Mouse (Mus musculus) neural tube, embryonic 14.5 days (tissue): Measurements from ENCODE around the gene Fance. TPM values are rescaled to one million over a fixed set of nuclear protein-coding genes. Genes with fewer than 3 reads are reported as not detected.

Source experiments
- ATAC-seq: fragments of 200-750 bp; cut with Nextera tagmentation; 2 replicates; pipeline ENCODE4 v1.8.0; 2017; ENCODE audit warnings: low read depth, mild to moderate bottlenecking, moderate TSS enrichment, moderate library complexity
- H3K27ac ChIP-seq: fragments of 300-500 bp; sonication (generic); 2 replicates; pipeline ENCODE4 v1.5.1; 2014; ENCODE audit warnings: low read depth, mild to moderate bottlenecking, control low read depth, low read length, moderate library complexity, mixed read lengths
- H3K27me3 ChIP-seq: fragments of 300-500 bp; sonication (generic); 2 replicates; pipeline ENCODE4 v1.6.1; 2014; ENCODE audit warnings: low read length; ENCODE audit not compliant: control insufficient read depth, insufficient read depth
- H3K36me3 ChIP-seq: fragments of 300-500 bp; sonication (generic); 2 replicates; pipeline ENCODE4 v1.6.1; 2014; ENCODE audit warnings: low read length, mixed read lengths; ENCODE audit not compliant: control insufficient read depth, insufficient read depth
- H3K4me1 ChIP-seq: fragments of 300-500 bp; sonication (generic); 2 replicates; pipeline ENCODE4 v1.6.1; 2014; ENCODE audit warnings: low read length; ENCODE audit not compliant: control insufficient read depth, insufficient read depth
- H3K4me2 ChIP-seq: fragments of 300-500 bp; sonication (generic); 2 replicates; pipeline ENCODE4 v1.6.1; 2014; ENCODE audit warnings: mild to moderate bottlenecking, low read depth, low read length, control low read depth
- H3K4me3 ChIP-seq: fragments of 300-500 bp; sonication (generic); 2 replicates; pipeline ENCODE4 v1.5.1; 2014; ENCODE audit warnings: low read depth, low read length, control low read depth, mixed read lengths
- H3K9ac ChIP-seq: fragments of 300-500 bp; sonication (generic); replicated peaks from 2 replicates; pipeline ENCODE4 v1.6.1; 2014; ENCODE audit warnings: low read depth, mild to moderate bottlenecking, control low read depth, low read length, mixed read lengths
- H3K9me3 ChIP-seq: fragments of 300-500 bp; sonication (generic); 2 replicates; pipeline ENCODE4 v1.6.1; 2016; ENCODE audit warnings: low read length; ENCODE audit not compliant: control insufficient read depth
- WGBS: fragments of 180-500 bp; shearing (Covaris S2); extraction: QIAGEN DNeasy Blood & Tissue Kit; methylation state at CpG from one replicate; pipeline ENCODE4 v1.1.7; 2014; 5-methylcytosine and 5-hydroxymethylcytosine counted together
- polyA plus RNA-seq: library from polyadenylated mRNA; unstranded; fragments of >200 nt; fragmentation: Nextera tagmentation; extraction: Ambion mirVana; gene quantifications from 2 replicates; pipeline ENCODE4 v1.2.1, GENCODE M21; 2014

Fance gene
- polyA plus RNA-seq: 22.7 and 23.5 TPM in 2 replicates

- Histone ChIP-seq H3K9me3 (no peaks in the 10 kb centered on the region), H3K36me3 (peaks cover 6% of the 10 kb centered on the region), H3K4me1 (0 out of 2 replicates have a peak, but pooled peaks cover 4% of the 10 kb centered on the region), H3K27ac (peak within 1 kb of the TSS; percentile 79), H3K27me3 (no peaks in the 10 kb centered on the region), H3K4me2 (peak within 1 kb of the TSS; percentile 64), H3K4me3 (peak within 1 kb of the TSS; percentile 68), H3K9ac (peak within 1 kb of the TSS; percentile 69)
- ATAC-seq: peak; percentile 99
- WGBS: under 1% methylated on average over 62 of the region's 69 CpGs
Measured at GRCm38 (mm10) chr17:28313212-28313879, at the start of gene Fance. Gene Fance (plus strand): TSS chr17:28313519.

DNA sequence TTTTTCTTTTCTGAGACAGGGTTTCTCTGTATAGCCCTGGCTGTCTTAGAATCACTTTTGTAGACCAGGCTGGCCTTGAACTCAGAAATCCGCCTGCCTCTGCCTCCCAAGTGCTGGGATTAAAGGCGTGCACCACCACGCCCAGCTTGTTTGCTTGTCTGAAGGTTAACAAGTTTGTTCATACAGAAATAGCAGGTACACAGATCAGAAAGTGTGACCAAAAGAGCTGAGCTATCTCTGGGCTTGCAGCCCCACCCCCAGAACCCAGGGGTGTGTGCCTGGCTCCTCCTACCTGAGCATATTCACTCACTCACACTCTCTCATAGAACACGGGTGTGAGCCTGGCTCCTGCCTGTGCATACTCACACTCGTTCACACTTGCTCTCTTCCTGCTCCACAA, 46.1 kb upstream of the Fance start:
- Histone ChIP-seq H3K4me3 (no peak overlapping the region), H3K9ac (no peak overlapping the region), H3K9me3 (no peaks in the 10 kb centered on the region), H3K36me3 (no peaks in the 10 kb centered on the region), H3K27ac (no peak overlapping the region), H3K4me2 (no peak overlapping the region), H3K27me3 (no peaks in the 10 kb centered on the region), H3K4me1 (peaks cover 4% of the 10 kb centered on the region; the same call in 1 of the 2 replicates)
- 90% methylated on average over 5 of the region's 5 CpGs for WGBS
- no peak for ATAC-seq

DNA sequence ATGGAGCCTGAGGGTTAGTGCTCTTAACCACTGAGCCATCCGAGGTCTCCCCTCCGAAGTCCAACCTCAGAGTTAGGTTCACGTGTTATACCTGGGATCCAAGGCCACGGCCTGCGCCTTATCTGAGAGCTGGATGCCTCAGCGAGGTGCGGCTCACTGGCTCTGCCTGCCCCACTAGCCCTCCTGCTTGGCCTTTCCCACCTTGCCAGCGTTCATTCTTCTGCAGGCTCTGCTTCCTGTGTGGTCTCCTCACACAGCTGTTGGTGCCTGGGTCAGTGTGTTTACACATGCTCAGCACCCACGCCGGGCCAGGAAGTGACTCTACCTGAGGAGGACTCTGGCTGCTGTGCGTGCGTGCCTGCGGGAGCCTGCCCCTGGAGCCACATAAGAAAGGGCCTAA, 43.2 kb upstream of the Fance start:
- no peaks in the 10 kb centered on the region for H3K27me3 ChIP-seq
- H3K36me3 ChIP-seq: no peaks in the 10 kb centered on the region
- H3K9ac ChIP-seq: no peak overlapping the region
- H3K9me3 ChIP-seq: no peaks in the 10 kb centered on the region
- ATAC-seq: no peak
- H3K4me2 ChIP-seq: no peak overlapping the region
- 82% methylated on average over 13 of the region's 13 CpGs for WGBS
- H3K27ac ChIP-seq: no peak overlapping the region
- H3K4me3 ChIP-seq: no peak overlapping the region
- no peaks in the 10 kb centered on the region for H3K4me1 ChIP-seq

GRCm38 (mm10) chr17:28271537-28272266, 41.6 kb upstream of the Fance start:
- no peak overlapping the region for H3K9ac ChIP-seq
- WGBS: 81% methylated on average over 12 of the region's 12 CpGs
- no peaks in the 10 kb centered on the region for H3K36me3 ChIP-seq
- ATAC-seq: no peak
- H3K4me1 ChIP-seq: no peaks in the 10 kb centered on the region
- H3K9me3 ChIP-seq: no peaks in the 10 kb centered on the region
- H3K4me3 ChIP-seq: no peak overlapping the region
- no peaks in the 10 kb centered on the region for H3K27me3 ChIP-seq
- H3K27ac ChIP-seq: no peak overlapping the region
- H3K4me2 ChIP-seq: no peak overlapping the region

GRCm38 (mm10) chr17:28272281-28272680, 41.0 kb upstream of the Fance start:
- 89% methylated on average over 9 of the region's 9 CpGs for WGBS
- H3K27me3 ChIP-seq: no peaks in the 10 kb centered on the region
- H3K27ac ChIP-seq: no peak overlapping the region

GRCm38 (mm10) chr17:28272837-28273236, 40.5 kb upstream of the Fance start:
- no peak for ATAC-seq
- H3K9ac ChIP-seq: no peak overlapping the region
- 84% methylated on average over 6 of the region's 6 CpGs for WGBS

More at GRCm38 (mm10) chr17:28272281-28272680, 41.0 kb upstream of the Fance start:
- no peak overlapping the region for H3K4me2 ChIP-seq
- no peaks in the 10 kb centered on the region for H3K36me3 ChIP-seq
- no peak for ATAC-seq
- no peak overlapping the region for H3K4me3 ChIP-seq
- 0 out of 2 replicates have a peak, but pooled peaks cover 3% of the 10 kb centered on the region for H3K4me1 ChIP-seq
- no peak overlapping the region for H3K9ac ChIP-seq
- H3K9me3 ChIP-seq: no peaks in the 10 kb centered on the region

GRCm38 (mm10) chr17:28274739-28275138, 38.6 kb upstream of the Fance start:
- no peak overlapping the region for H3K9ac ChIP-seq
- no peaks in the 10 kb centered on the region for H3K9me3 ChIP-seq
- H3K36me3 ChIP-seq: no peaks in the 10 kb centered on the region
- H3K4me2 ChIP-seq: no peak overlapping the region
- 89% methylated on average over 3 of the region's 3 CpGs for WGBS
- H3K4me1 ChIP-seq: peaks cover 7% of the 10 kb centered on the region; the same call in 1 of the 2 replicates
- no peak overlapping the region for H3K4me3 ChIP-seq
- no peak for ATAC-seq
- H3K27me3 ChIP-seq: no peaks in the 10 kb centered on the region
- no peak overlapping the region for H3K27ac ChIP-seq

More at GRCm38 (mm10) chr17:28272837-28273236, 40.5 kb upstream of the Fance start:
- Histone ChIP-seq H3K27me3 (no peaks in the 10 kb centered on the region), H3K9me3 (no peaks in the 10 kb centered on the region), H3K4me1 (0 out of 2 replicates have a peak, but pooled peaks cover 3% of the 10 kb centered on the region), H3K27ac (no peak overlapping the region), H3K36me3 (no peaks in the 10 kb centered on the region), H3K4me3 (no peak overlapping the region), H3K4me2 (no peak overlapping the region)

GRCm38 (mm10) chr17:28277226-28277625, 36.1 kb upstream of the Fance start:
- Histone ChIP-seq H3K9me3 (no peaks in the 10 kb centered on the region), H3K27me3 (no peaks in the 10 kb centered on the region), H3K4me2 (no peak overlapping the region), H3K4me1 (peaks cover 11% of the 10 kb centered on the region; the same call in 1 of the 2 replicates), H3K9ac (no peak overlapping the region), H3K27ac (no peak overlapping the region), H3K36me3 (no peaks in the 10 kb centered on the region), H3K4me3 (no peak overlapping the region)
- WGBS: 85% methylated on average over 14 of the region's 14 CpGs
- ATAC-seq: no peak

- no peak overlapping the region for H3K9ac ChIP-seq
- no peak for ATAC-seq
- H3K4me3 ChIP-seq: no peak overlapping the region
- whole genome bisulfite sequencing: 78% methylated on average over 10 of the region's 10 CpGs
- H3K9me3 ChIP-seq: no peaks in the 10 kb centered on the region
- H3K27ac ChIP-seq: no peak overlapping the region
- H3K36me3 ChIP-seq: no peaks in the 10 kb centered on the region
- H3K4me1 ChIP-seq: peaks cover 11% of the 10 kb centered on the region; the same call in 1 of the 2 replicates
- no peak overlapping the region for H3K4me2 ChIP-seq
- no peaks in the 10 kb centered on the region for H3K27me3 ChIP-seq
Measured at GRCm38 (mm10) chr17:28277721-28278120, 35.6 kb upstream of the Fance start.
